Mouse (Mus musculus) cerebellum, adult 11-12 months (tissue): ENCODE data around the gene Atxn2l.

ENCODE experiments used
- DNase-seq: peaks from one replicate; pipeline ENCODE4 v3.0.0; 2022

Atxn2l gene

DNA sequence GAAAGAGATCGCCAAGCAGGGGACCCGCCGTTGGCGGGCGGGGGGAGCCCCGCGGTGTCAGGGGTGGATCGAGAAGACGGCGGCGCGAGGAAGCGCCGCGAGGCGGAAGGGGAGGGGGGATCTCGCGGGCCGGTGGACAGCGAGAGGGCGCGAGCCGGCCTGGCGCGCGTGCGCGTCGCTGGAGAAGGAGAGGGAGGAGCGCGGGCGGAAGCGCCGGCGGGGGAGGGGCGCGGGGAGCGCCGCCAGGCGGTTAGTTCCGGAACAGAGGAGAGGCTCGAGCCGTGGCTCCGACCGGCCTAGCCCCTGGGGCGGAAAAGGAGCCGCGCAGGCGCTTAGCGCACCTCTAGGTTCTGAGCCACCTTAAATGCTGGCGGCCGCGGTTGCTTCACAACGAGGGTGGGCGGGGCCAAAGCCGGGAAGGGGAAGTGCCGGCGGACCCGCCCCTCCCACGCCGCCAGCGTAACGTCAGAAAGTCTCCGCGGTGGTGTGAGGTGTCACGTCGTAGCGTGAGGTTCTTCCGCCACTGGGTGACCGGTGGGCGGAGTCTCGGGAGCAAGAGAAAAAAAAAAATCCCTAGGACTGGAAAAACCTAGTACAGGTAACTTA lies at the start of gene Atxn2l:
Atxn2l (minus strand) TSS at position 165 of the 606 bp plus-strand sequence.
- peak; percentile 99 for DNase-seq

GRCm38 (mm10) chr7:126545631-126546030 lies 42.4 kb upstream of the Atxn2l start:
- no peak for DNase-seq

- no peak for DNase-seq
Measured at GRCm38 (mm10) chr7:126541661-126542060, 38.4 kb upstream of the Atxn2l start.

- DNase-seq = no peak
Measured at GRCm38 (mm10) chr7:126537820-126538585, 34.8 kb upstream of the Atxn2l start.

- DNase-seq = no peak
Measured at GRCm38 (mm10) chr7:126536466-126536865, 33.2 kb upstream of the Atxn2l start.

GRCm38 (mm10) chr7:126535766-126536165 lies 32.5 kb upstream of the Atxn2l start:
- DNase-seq = no peak

- DNase-seq = no peak
Measured at GRCm38 (mm10) chr7:126533434-126533833, 30.2 kb upstream of the Atxn2l start.

DNA sequence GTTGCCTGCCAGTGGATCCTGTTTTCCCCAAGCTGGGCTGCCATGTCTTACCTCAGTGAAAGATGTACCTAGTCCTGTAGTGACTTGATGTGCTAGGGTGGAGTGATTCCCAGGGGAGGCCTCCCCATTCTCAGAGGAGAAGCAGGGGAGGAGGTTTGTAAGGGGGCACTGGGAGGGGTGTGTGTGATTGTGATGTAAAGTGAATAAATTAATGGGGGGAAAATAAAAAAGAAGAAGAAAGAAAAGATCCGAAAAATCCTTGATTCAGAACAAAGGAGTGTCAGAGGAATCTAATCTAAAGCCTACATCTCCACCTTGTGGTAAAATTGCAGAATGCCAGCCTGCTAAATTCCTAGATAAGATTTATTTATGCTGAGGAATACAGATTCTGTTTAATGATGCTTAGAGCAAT lies 24.9 kb upstream of the Atxn2l start:
- DNase-seq = no peak

DNA sequence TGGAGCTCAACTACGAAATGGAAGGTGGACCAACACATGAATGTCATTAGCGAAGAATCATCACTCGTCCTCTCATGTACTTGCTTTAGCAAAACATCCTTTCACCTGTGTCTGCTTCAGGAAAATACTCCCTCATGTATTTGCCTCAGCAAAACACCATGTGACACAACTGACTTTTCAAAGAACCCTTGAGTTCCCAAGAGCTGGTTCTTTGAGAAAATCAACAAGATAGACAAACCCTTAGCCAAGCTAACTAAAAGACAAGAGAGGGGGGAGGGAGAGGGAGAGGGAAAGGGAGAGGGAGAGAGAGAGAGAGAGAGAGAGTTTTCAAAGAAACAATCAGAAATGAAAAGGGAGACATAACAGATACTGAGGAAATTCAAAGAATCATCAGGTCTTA lies 20.1 kb upstream of the Atxn2l start:
- no peak for DNase-seq

DNA sequence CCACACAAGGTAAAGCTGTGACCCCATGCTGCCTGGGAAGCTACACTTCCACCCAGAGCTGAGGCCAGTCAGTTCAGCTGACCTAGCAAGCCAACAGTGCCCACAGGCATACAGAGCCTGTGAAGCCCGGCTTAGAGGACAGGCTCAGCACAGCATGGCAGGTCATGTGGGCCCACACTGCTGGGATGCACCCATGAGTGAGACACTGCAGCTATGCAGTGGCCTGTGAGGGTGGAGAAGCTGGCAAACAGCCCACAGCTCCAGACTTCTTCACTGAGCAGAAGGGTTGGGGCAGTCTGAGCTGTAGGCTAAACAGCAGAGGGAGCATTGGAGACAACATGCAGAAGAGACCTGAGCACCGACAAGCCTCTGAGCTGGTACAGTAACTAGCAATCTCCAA lies 16.3 kb upstream of the Atxn2l start:
- DNase-seq = no peak

DNA sequence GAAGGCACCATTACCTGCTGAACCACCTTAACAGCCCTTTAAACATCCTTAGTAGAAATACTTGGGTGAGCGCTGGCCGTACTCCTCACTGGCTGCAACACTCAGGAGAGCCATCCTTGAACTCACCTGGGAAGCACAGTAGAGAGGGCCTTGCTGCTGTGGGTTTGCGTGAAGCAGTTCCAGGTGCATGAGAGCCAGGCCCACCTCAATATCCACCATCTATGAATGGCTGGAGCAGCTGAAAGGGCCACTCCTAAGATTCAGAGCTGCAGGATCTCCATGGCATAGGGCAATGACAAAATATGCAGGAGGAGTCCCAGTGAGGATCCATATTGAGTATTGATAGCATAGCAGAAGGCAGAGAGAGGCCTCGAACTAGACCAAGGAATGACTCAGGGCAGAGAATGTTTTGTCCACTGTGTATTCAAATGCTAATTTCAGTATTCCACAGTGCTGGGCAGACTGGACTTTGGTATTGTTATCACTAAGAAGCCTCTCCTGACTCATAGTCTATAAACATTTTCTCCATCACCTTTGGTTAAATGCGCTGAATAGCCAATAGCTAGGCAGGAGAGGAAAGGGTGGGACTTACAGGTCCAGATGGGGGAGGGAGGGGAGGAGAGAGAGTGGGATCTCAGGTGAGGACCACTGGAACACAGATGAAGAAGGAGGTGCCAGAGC lies 15.2 kb upstream of the Atxn2l start:
- DNase-seq = no peak

DNA sequence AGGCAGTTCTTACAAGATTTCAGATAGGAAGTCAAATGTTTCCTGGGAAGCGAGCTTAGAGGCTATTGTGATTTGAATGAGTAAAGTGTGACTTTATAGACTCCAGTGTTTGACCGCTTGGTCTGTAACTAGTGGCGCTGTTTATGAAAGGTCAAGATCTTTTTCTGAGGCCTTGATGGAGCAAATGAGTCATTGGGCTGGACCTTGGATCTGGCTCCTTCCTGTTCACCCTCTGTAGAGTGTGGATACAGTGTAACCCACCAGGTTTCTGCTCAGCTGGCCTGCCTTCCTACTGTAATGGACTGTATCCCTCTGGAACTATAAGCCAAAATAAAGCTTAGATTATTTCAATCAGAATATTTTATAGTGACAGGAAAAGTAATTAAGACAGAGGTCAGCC lies 8.1 kb upstream of the Atxn2l start:
- no peak for DNase-seq

DNA sequence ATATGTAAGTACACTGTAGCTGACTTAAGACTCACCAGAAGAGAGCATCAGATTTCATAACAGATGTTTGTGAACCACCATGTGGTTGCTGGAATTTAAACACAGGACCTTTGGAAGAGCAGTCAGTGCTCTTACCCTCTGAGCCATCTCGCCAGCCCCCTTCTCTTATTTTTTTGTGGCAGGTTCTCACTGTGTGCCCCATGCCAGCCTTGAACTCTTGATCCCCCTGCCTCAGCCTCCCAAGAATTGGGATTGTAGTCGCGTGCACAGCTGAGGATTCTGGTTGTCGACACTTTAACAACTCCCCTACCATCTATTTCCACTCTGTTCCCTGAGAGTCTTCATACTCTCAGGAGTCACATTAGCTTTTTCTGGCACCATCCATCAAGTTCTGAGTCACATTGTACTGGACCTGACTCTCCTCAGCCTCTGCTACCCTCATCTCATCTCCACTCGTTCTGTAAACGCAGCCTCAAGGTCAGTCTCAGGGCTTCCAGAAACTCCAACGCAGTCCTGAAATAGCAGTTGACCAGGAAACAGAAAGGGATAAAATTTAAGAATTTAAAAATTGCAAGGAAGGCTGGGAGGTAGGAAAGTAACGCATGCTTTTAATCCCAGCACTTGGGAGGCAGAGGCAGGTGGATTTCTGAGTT lies 4.0 kb upstream of the Atxn2l start:
- DNase-seq = no peak

GRCm38 (mm10) chr7:126504913-126505312 lies 1.7 kb upstream of the Atxn2l start:
- DNase-seq = peak; percentile 54

- DNase-seq = no peak
Measured at GRCm38 (mm10) chr7:126502751-126503150, 486 bp downstream of the Atxn2l start.

- peak; percentile 93 for DNase-seq
Measured at GRCm38 (mm10) chr7:126502023-126502741, 1.1 kb downstream of the Atxn2l start.

DNA sequence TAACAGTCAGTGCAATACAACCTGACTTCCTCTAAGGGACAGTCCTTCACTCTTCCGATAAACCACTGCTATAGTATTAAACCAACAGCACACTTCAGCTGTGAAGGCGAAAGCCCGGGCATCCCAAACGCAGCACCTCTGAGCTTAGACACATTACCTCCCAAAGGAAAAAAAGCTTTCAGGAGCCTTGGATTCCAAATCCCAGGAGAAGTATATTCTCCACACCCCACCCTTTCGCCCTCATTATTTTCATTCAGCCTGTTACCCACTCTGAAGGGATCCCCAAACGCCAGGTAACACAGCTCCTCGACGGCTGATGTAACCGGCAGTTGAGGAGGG lies 1.6 kb downstream of the Atxn2l start:
- DNase-seq = no peak

GRCm38 (mm10) chr7:126499416-126499815 lies 3.8 kb downstream of the Atxn2l start:
- no peak for DNase-seq

GRCm38 (mm10) chr7:126497966-126498365 lies 5.3 kb downstream of the Atxn2l start:
- no peak for DNase-seq

GRCm38 (mm10) chr7:126496475-126496874 lies 6.8 kb downstream of the Atxn2l start:
- DNase-seq = no peak

GRCm38 (mm10) chr7:126494120-126494519 lies 9.1 kb downstream of the Atxn2l start:
- peak; percentile 8 for DNase-seq

GRCm38 (mm10) chr7:126491973-126492372 lies 11.3 kb downstream of the Atxn2l start:
- DNase-seq = no peak

DNA sequence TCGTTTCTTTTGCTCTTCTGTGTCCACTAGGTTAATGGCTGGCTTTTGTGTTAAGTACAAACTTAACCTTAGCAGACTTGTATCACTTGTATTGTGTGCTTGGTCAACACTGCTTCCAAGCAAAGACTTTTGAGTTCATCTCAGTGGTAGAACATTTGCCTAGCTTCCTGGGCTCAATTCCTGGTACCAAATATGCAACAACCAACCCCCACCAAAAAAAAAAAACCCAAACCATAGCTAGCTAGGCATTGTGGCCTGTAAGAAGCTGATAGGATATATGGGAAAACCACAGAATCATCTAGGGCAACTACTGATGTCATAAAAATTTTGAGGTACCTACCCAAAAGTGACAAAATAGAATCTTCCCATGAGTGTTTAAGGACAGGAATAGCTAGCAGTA lies 12.2 kb downstream of the Atxn2l start:
- no peak for DNase-seq
